Mouse (Mus musculus): Measurements from ENCODE around the gene Enpp3. TPM values are rescaled to one million over a fixed set of nuclear protein-coding genes. Genes with fewer than 3 reads are reported as not detected.
"Not testable (repeated sequence)": the region's sequence is repeated elsewhere in the genome, so short reads cannot be mapped to it uniquely, and the experiment has no call there.

Gene Enpp3
- total and polyA plus RNA-seq, 2 experiments from 2014 or later: 1.5 to 4.0 TPM

DNA sequence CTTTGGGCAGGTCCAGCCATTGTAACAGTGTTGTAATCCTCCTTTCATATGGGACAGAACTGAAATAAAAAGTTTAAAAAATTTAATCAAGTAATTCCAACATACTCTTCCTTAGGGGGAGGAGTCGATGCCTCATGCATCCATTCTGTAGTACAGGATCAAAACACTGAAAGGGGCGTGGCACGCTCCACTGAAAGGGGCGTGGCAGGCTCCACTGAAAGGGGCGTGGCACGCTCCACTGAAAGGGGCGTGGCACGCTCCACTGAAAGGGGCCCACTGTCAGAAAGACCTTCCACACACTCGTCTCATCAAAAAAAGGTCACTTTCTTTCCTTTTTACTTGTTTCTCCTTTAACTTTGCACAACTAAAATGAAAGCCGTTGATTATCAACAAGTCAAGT lies 36.7 kb downstream of the Enpp3 start:
- H3K4me1 ChIP-seq (ENCODE audit: insufficient read depth, low read length): no peaks in the 10 kb centered on the region
- WGBS: 93% methylated on average over 10 of the region's 10 CpGs
- H3K9ac ChIP-seq (replicated peaks; ENCODE audit: low read length): no peak overlapping the region
- no peaks in the 10 kb centered on the region for H3K36me3 ChIP-seq (ENCODE audit: insufficient read depth, low read length)
- DNase-seq (ENCODE audit: low spot score) (no peak), ATAC-seq (no peak)
- no peak overlapping the region for H3K4me3 ChIP-seq (ENCODE audit: low read length)
- no peak overlapping the region for H3K27ac ChIP-seq
- TF ChIP-seq CTCF (IDR thresholded peaks at IDR 0.05; ENCODE audit: low read depth): no peak
- H3K27me3 ChIP-seq (ENCODE audit: insufficient read depth, low read length): no peaks in the 10 kb centered on the region
- H3K9me3 ChIP-seq (ENCODE audit: low read length): no peaks in the 10 kb centered on the region
- no peak overlapping the region for H3K4me2 ChIP-seq (ENCODE audit: low read depth, low read length)

DNA sequence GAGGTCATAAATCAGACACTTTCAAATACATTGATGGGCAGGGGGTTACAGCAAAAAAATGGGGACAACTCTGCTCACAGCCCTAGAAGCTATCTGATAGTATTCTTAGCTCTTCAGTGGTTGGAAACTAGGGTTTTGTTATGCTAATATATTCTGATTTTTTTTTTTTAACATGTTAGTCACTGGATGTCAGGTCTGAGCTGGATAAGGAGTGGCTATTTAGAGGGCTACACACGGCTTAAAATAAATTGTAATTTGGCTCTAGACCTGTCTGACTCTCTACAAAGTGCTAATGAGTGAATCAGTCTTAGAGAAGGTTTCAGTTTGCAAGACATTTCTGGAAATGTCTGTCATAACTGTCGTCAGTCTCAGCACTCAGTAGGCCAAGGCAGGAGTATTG lies 37.5 kb downstream of the Enpp3 start:
- no peak overlapping the region for H3K27ac ChIP-seq
- TF ChIP-seq CTCF (IDR thresholded peaks at IDR 0.05; ENCODE audit: low read depth): no peak
- ATAC-seq (no peak), DNase-seq (ENCODE audit: low spot score) (no peak)
- H3K4me1 ChIP-seq (ENCODE audit: insufficient read depth, low read length): no peaks in the 10 kb centered on the region
- no peaks in the 10 kb centered on the region for H3K36me3 ChIP-seq (ENCODE audit: insufficient read depth, low read length)
- no peaks in the 10 kb centered on the region for H3K27me3 ChIP-seq (ENCODE audit: insufficient read depth, low read length)
- H3K4me3 ChIP-seq (ENCODE audit: low read length): no peak overlapping the region
- no peak overlapping the region for H3K9ac ChIP-seq (replicated peaks; ENCODE audit: low read length)
- H3K9me3 ChIP-seq (ENCODE audit: low read length): no peaks in the 10 kb centered on the region
- H3K4me2 ChIP-seq (ENCODE audit: low read depth, low read length): no peak overlapping the region
- 76% methylated on average over 2 of the region's 2 CpGs for WGBS

DNA sequence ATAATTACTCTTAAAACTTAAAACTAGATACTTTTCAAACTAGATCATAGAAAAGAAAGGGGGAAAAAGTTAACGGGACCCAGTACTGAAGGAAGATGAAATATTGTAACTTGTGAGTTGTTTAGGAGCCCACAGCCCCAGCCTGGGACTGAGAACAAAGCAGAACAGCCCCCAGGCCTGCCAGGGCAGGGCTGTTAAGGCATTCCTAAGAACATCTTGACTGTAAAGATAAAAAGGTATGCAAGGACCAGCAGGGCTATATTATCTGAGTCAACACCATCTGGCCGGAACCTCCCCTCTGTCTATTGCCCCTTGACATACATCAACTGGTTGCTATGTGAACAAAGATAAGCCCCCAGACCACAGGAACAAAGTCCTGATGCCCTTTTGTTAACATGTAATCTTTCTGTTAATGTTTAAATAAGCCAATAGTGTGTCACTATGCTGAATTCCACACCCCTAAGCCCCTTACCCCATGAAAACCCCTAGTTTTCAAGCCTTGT lies 39.8 kb downstream of the Enpp3 start:
- H3K4me1 ChIP-seq (ENCODE audit: insufficient read depth, low read length); H3K9me3 ChIP-seq (ENCODE audit: low read length); DNase-seq (ENCODE audit: low spot score); H3K36me3 ChIP-seq (ENCODE audit: insufficient read depth, low read length); H3K9ac ChIP-seq (replicated peaks; ENCODE audit: low read length); H3K27ac ChIP-seq; H3K27me3 ChIP-seq (ENCODE audit: insufficient read depth, low read length); ATAC-seq; H3K4me3 ChIP-seq (ENCODE audit: low read length); H3K4me2 ChIP-seq (ENCODE audit: low read depth, low read length): not testable (repeated sequence)
- 94% methylated on average over 2 of the region's 2 CpGs for WGBS

DNA sequence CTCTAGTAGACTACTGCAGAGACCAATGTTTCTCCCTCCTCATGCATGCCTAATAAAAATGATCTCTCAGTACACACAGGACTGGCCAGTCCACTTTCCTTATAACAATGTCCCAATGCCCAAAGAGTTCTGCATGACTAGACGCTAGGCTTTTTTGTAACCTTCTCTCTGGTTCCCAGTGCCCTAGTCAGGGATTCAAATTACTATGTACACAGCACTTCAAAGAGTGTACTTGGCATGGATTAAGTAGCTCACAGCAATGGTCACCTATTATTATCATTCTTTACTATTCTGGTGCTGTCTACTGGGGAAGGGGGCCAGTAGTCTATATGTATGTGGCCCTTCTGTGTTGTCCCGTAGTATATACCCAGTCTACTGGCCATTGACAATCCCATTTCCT lies 40.8 kb downstream of the Enpp3 start:
- TF ChIP-seq CTCF (IDR thresholded peaks at IDR 0.05; ENCODE audit: low read depth): no peak
- H3K27ac ChIP-seq: no peak overlapping the region
- no peaks in the 10 kb centered on the region for H3K9me3 ChIP-seq (ENCODE audit: low read length)
- H3K4me2 ChIP-seq (ENCODE audit: low read depth, low read length): no peak overlapping the region
- H3K9ac ChIP-seq (replicated peaks; ENCODE audit: low read length): no peak overlapping the region
- H3K4me1 ChIP-seq (ENCODE audit: insufficient read depth, low read length): no peaks in the 10 kb centered on the region
- no peaks in the 10 kb centered on the region for H3K36me3 ChIP-seq (ENCODE audit: insufficient read depth, low read length)
- DNase-seq (ENCODE audit: low spot score): no peak
- WGBS: 93% methylated on average over 2 of the region's 2 CpGs
- no peaks in the 10 kb centered on the region for H3K27me3 ChIP-seq (ENCODE audit: insufficient read depth, low read length)
- H3K4me3 ChIP-seq (ENCODE audit: low read length): no peak overlapping the region
- ATAC-seq: no peak

DNA sequence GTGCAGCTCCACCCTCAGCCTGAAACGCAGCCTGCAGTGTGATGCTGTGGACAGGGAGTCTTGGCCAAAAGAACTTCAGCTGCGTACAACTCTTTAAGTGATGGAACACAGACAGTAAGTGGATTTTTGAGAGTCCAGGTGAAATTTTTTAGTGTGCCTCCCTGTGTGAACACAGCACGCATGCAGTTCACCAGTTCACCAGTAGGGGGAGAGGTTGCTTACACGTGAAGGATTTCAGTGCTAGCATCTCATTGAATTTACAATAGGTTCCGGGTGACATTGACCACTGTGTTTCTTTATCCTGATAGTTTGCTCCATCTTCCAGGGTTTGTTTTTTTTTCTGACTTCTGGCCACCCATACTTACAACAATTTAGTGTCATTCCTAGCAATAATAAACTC lies 45.4 kb downstream of the Enpp3 start:
- H3K4me2 ChIP-seq (ENCODE audit: low read depth, low read length): no peak overlapping the region
- DNase-seq (ENCODE audit: low spot score): peak; percentile 83
- H3K4me1 ChIP-seq (ENCODE audit: insufficient read depth, low read length): no peaks in the 10 kb centered on the region
- no peak overlapping the region for H3K9ac ChIP-seq (replicated peaks; ENCODE audit: low read length)
- WGBS: 55% methylated on average over 5 of the region's 5 CpGs
- H3K36me3 ChIP-seq (ENCODE audit: insufficient read depth, low read length): no peaks in the 10 kb centered on the region
- no peaks in the 10 kb centered on the region for H3K27me3 ChIP-seq (ENCODE audit: insufficient read depth, low read length)
- TF ChIP-seq CTCF (IDR thresholded peaks at IDR 0.05; ENCODE audit: low read depth): peak; percentile 91
- H3K9me3 ChIP-seq (ENCODE audit: low read length): no peaks in the 10 kb centered on the region
- no peak overlapping the region for H3K4me3 ChIP-seq (ENCODE audit: low read length)
- ATAC-seq: no peak
- H3K27ac ChIP-seq: no peak overlapping the region

DNA sequence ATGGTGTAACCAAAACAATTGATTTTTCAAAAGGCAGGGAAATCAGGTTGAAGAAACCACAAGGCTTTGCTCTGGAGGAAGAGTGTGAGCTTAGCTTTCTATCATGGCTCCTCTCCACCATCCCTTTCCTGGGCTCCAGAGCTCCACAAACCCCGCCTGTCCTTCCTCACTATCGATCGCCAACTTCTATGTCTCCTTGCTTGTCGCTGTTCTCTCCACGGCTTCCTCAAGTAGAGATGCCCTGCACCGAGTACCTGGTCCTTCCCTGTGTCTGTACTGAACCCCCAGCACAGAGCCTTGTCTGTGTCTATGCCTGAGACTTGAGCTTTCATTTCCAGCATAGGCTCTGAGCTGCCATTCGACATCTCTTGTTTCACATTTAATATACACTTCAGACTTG lies 49.9 kb downstream of the Enpp3 start:
- DNase-seq (ENCODE audit: low spot score): no peak
- H3K9ac ChIP-seq (replicated peaks; ENCODE audit: low read length): no peak overlapping the region
- WGBS: 92% methylated on average over 7 of the region's 7 CpGs
- no peak overlapping the region for H3K4me2 ChIP-seq (ENCODE audit: low read depth, low read length)
- no peak for TF ChIP-seq CTCF (IDR thresholded peaks at IDR 0.05; ENCODE audit: low read depth)
- ATAC-seq: no peak
- H3K36me3 ChIP-seq (ENCODE audit: insufficient read depth, low read length): no peaks in the 10 kb centered on the region
- no peaks in the 10 kb centered on the region for H3K27me3 ChIP-seq (ENCODE audit: insufficient read depth, low read length)
- H3K9me3 ChIP-seq (ENCODE audit: low read length): no peaks in the 10 kb centered on the region
- H3K4me3 ChIP-seq (ENCODE audit: low read length): no peak overlapping the region
- H3K27ac ChIP-seq: no peak overlapping the region
- no peaks in the 10 kb centered on the region for H3K4me1 ChIP-seq (ENCODE audit: insufficient read depth, low read length)

DNA sequence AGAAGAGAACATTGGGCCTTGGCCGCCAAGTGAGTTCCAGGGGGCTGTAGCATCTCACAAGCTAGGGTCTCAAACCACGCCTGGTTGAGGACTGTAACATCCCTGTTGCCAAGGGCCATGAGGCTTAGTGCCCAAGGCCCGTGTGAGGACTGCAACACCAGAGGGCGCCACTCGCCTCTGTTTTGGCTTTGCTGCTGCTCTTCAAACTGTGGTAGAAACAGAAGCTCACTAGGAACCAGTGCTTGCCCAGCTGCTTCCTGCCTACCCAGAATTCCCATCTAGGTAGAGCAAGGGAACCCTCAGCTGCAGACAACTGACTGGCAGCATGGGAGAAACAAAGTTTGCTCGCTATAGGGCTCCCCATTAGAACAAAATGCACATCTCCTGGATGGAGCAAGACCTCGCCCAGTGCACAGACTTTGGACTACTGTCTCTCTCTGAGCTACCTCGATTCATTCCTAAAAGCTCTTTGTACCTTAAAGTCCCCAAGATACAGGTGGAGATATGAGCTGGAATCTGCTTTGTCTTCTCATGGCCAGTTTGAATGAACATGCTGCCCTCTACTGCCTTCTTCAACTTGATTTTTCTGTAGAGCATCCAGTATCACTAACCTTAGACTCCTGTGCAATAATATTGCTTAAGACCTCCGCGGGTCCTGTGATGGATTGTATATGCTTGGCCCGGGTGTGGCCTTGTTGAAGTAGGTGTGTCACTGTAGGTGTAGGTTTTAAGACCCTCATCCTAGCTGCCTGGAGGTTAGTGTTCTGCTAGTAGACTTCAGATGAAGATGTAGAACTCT lies 52.7 kb downstream of the Enpp3 start:
- H3K27me3 ChIP-seq (ENCODE audit: insufficient read depth, low read length): no peaks in the 10 kb centered on the region
- ATAC-seq: no peak
- TF ChIP-seq CTCF (IDR thresholded peaks at IDR 0.05; ENCODE audit: low read depth): peak; percentile 64
- DNase-seq (ENCODE audit: low spot score): peak; percentile 40
- no peak overlapping the region for H3K27ac ChIP-seq
- H3K4me2 ChIP-seq (ENCODE audit: low read depth, low read length): no peak overlapping the region
- H3K36me3 ChIP-seq (ENCODE audit: insufficient read depth, low read length): no peaks in the 10 kb centered on the region
- no peaks in the 10 kb centered on the region for H3K9me3 ChIP-seq (ENCODE audit: low read length)
- no peak overlapping the region for H3K4me3 ChIP-seq (ENCODE audit: low read length)
- no peak overlapping the region for H3K9ac ChIP-seq (replicated peaks; ENCODE audit: low read length)
- WGBS: 72% methylated on average over 11 of the region's 11 CpGs
- no peaks in the 10 kb centered on the region for H3K4me1 ChIP-seq (ENCODE audit: insufficient read depth, low read length)
